Mouse (Mus musculus) myocyte (in vitro differentiated cells): ENCODE measurements at regions not wholly inside any gene's neighbourhood (a gene's known extent, or its start where the extent isn't known, plus 50 kb on each side); places are given as distances from the start of the nearest gene placed in this dataset.

Experiments used
- H3K27me3 ChIP-seq: one replicate; pipeline ENCODE4 v1.6.1; 2011; ENCODE audit not compliant: control insufficient read depth, insufficient read depth, insufficient read length
- H3K36me3 ChIP-seq: one replicate; pipeline ENCODE4 v1.6.1; 2011; ENCODE audit not compliant: control insufficient read depth, insufficient read depth
- H3K4me2 ChIP-seq: one replicate; pipeline ENCODE4 v1.6.1; 2011; ENCODE audit warnings: low read depth, control low read depth
- H3K4me3 ChIP-seq: one replicate; pipeline ENCODE4 v1.5.1; 2011; ENCODE audit warnings: mild to moderate bottlenecking, control low read depth, moderate library complexity
- H3K79me2 ChIP-seq: one replicate; pipeline ENCODE4 v1.6.1; 2011; ENCODE audit not compliant: control insufficient read depth, insufficient read depth
- H3ac ChIP-seq: one replicate; pipeline ENCODE4 v1.6.1; 2011; ENCODE audit not compliant: control insufficient read depth, insufficient read length
- CEBPB ChIP-seq: IDR thresholded peaks from 2 replicates; pipeline ENCODE4 v1.6.1; 2011; ENCODE audit warnings: mild to moderate bottlenecking, moderate library complexity; ENCODE audit not compliant: poor library complexity, insufficient read depth, severe bottlenecking
- E2F4 ChIP-seq: IDR thresholded peaks from one replicate; pipeline ENCODE4 v1.6.1; 2011; ENCODE audit warnings: mild to moderate bottlenecking, control low read depth, moderate library complexity; ENCODE audit not compliant: insufficient read depth
- MAX ChIP-seq: IDR thresholded peaks from one replicate; pipeline ENCODE4 v1.6.1; 2011; ENCODE audit warnings: low read depth, mild to moderate bottlenecking, control low read depth
- MYOD1 ChIP-seq, 3 experiments: IDR thresholded peaks; one replicate each; pipeline ENCODE4 v1.6.1; 2011; ENCODE audit warnings: control low read depth in 2 of 3, low read depth in 2 of 3, mild to moderate bottlenecking in 2 of 3, moderate library complexity in 1 of 3; ENCODE audit not compliant: insufficient read length in 2 of 3, control insufficient read depth in 1 of 3
- MYOG ChIP-seq, 3 experiments: IDR thresholded peaks; one replicate each; pipeline ENCODE4 v1.6.1; 2011; ENCODE audit warnings: control low read depth in 2 of 3, low read depth in 2 of 3, mild to moderate bottlenecking in 2 of 3; ENCODE audit not compliant: insufficient read length in 2 of 3, control insufficient read depth in 1 of 3, insufficient read depth in 1 of 3
- POLR2A ChIP-seq: IDR thresholded peaks from one replicate; pipeline ENCODE4 v1.6.1; 2011; ENCODE audit warnings: low read depth, mild to moderate bottlenecking, control low read depth, moderate library complexity; ENCODE audit not compliant: insufficient read length
- POLR2AphosphoS2 ChIP-seq: IDR thresholded peaks from one replicate; pipeline ENCODE4 v1.6.1; 2011; ENCODE audit warnings: low read depth, control low read depth; ENCODE audit not compliant: insufficient read length
- REST ChIP-seq: IDR thresholded peaks from one replicate; pipeline ENCODE4 v1.6.1; 2011; ENCODE audit warnings: mild to moderate bottlenecking, control low read depth, moderate library complexity; ENCODE audit not compliant: insufficient read depth, insufficient read length
- SRF ChIP-seq: IDR thresholded peaks from one replicate; pipeline ENCODE4 v1.6.1; 2011; ENCODE audit warnings: low read depth; ENCODE audit not compliant: control insufficient read depth, insufficient read length
- TCF12 ChIP-seq: IDR thresholded peaks from one replicate; pipeline ENCODE4 v1.6.1; 2011; ENCODE audit warnings: mild to moderate bottlenecking, control low read depth; ENCODE audit not compliant: poor library complexity, insufficient read depth, severe bottlenecking
- TCF3 ChIP-seq: IDR thresholded peaks from one replicate; pipeline ENCODE4 v1.6.1; 2011; ENCODE audit warnings: low read depth, control low read depth; ENCODE audit not compliant: insufficient read length
- USF1 ChIP-seq: IDR thresholded peaks from one replicate; pipeline ENCODE4 v1.6.1; 2011; ENCODE audit warnings: low read depth, mild to moderate bottlenecking, control low read depth, moderate library complexity

DNA sequence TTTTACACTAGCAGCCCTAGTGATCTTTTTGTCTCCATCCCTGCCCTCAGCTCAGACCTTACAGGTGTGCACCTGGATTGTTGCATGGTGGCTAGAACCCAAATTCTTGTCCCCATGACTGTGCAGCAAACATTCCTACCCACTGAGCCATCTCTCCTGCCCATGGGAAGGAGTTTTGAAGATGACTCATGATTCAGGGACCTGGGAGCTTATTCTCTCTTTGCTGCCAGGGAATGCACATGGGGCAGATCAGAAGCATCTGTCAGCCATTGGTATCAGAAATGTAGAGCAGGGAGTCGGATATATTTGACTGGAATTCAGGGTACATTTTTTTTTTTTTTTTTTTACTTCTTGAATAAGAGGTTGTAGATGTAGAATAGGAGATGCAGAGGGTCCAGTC is 154.0 kb downstream of the 4930564D02Rik start:
- Histone ChIP-seq H3K79me2 (no peaks in the 10 kb centered on the region), H3K27me3 (no peaks in the 10 kb centered on the region), H3K4me3 (no peak overlapping the region), H3K36me3 (no peaks in the 10 kb centered on the region), H3K4me2 (no peak overlapping the region), H3ac (no peak overlapping the region)
- TF ChIP-seq SRF (no peak), E2F4 (no peak)

DNA sequence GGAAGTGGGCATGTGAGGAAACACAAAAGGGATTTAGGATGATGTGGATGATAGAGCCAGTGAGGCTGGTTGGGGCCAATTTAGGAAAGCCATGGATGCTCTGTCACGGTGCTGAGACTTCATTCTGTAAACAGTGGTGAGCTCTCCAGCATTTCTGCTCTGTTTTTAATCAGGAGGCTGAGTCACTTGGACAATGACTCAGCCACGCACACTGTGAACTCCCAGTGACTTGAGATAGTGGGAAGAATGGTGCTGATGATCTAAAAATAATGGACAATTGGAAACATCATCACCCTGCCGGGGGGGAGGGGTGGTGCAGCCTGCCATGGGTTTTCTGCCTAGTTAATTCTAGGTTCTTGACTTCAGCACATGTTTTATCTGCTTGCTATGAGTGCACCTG is 156.3 kb downstream of the 4930564D02Rik start:
- no peaks in the 10 kb centered on the region for H3K36me3 ChIP-seq
- H3K79me2 ChIP-seq: no peaks in the 10 kb centered on the region
- TF ChIP-seq MAX (no peak), USF1 (no peak), SRF (no peak), TCF3 (no peak), TCF12 (no peak)
- no peaks in the 10 kb centered on the region for H3K27me3 ChIP-seq
- H3ac ChIP-seq: no peak overlapping the region
- H3K4me3 ChIP-seq: no peak overlapping the region
- H3K4me2 ChIP-seq: no peak overlapping the region

DNA sequence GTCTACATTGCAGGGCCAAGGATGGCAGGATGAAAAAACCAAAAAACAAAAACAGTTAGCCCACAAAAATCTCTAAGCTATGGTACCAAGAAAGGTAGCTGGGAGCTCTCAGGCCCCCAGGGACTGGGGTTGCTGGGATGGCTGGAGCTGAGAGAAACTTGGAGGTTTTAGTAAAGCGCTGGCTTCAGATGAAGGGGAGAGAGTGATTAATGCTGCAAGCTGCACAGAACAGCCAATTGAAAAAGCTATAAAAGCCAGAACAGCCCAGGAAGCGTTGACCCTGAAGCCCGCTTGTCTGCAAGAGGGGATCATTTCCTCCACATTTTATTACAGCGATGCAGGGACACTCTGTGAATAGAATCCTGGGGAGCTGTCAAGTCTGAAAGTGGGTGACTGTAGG is 157.0 kb downstream of the 4930564D02Rik start:
- no peaks in the 10 kb centered on the region for H3K27me3 ChIP-seq
- H3K79me2 ChIP-seq: no peaks in the 10 kb centered on the region
- no peaks in the 10 kb centered on the region for H3K36me3 ChIP-seq
- TF ChIP-seq SRF: no peak
- TF ChIP-seq MYOD1 (IDR thresholded peaks at IDR 0.05; ENCODE audit: control insufficient read depth in 1 of 3, insufficient read length in 2 of 3, low read depth in 2 of 3): no peak
- TF ChIP-seq POLR2AphosphoS2: no peak
- TF ChIP-seq USF1: no peak
- no peak for TF ChIP-seq TCF3
- no peak for TF ChIP-seq TCF12
- TF ChIP-seq MYOG (IDR thresholded peaks at IDR 0.05; ENCODE audit: control insufficient read depth in 1 of 3, insufficient read depth in 1 of 3, insufficient read length in 2 of 3, low read depth in 2 of 3): no peak
- TF ChIP-seq E2F4: no peak
- TF ChIP-seq POLR2A: no peak
- no peak for TF ChIP-seq MAX
- no peak for TF ChIP-seq REST
- no peak for TF ChIP-seq CEBPB
- no peak overlapping the region for H3ac ChIP-seq
- no peak overlapping the region for H3K4me3 ChIP-seq
- no peak overlapping the region for H3K4me2 ChIP-seq

DNA sequence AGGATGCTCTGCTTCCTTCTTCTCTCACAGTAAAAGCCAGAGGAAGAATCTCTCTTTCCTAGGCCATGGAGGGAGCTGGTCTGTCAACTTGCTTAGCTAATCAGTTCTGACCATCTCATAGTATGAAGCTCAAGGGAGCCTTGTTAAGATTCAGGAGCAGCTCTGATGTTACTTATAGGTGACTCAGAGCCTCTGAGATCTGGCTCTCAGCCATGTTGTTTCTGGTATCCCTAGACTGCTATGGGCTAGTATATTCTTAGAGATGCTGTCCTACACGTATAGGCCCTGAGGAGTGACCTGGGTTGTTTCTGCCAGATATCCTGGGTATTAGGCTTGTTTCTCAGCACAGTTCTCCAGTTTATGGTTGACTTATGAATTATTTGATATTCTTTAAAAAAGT is 160.9 kb downstream of the 4930564D02Rik start:
- no peaks in the 10 kb centered on the region for H3K27me3 ChIP-seq

DNA sequence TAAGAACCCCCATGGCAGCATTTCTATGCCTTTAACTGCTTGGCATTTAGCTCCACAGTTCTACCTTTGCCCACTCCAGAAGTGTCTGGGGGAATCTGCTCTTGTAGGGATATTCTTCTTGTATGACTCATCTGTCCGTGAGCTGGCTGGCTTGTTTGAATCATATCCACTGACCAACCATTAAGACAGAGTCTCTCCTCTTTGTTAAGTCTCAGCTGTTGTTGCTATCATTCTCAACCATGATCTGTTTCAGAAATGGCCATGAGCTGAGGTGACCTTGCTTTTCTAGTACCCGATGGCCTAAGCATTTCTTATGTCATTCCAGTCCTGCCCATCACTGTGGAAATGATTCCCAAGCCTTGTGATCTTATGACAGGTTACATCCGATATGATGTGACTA is 161.8 kb downstream of the 4930564D02Rik start:
- H3K27me3 ChIP-seq: no peaks in the 10 kb centered on the region
- H3K36me3 ChIP-seq: no peaks in the 10 kb centered on the region
- H3K4me2 ChIP-seq: no peak overlapping the region
- no peaks in the 10 kb centered on the region for H3K79me2 ChIP-seq
- H3K4me3 ChIP-seq: no peak overlapping the region
- no peak for TF ChIP-seq MYOG (IDR thresholded peaks at IDR 0.05; ENCODE audit: control insufficient read depth in 1 of 3, insufficient read depth in 1 of 3, insufficient read length in 2 of 3, low read depth in 2 of 3)
- TF ChIP-seq TCF3: no peak
- no peak for TF ChIP-seq REST
- TF ChIP-seq MYOD1 (IDR thresholded peaks at IDR 0.05; ENCODE audit: control insufficient read depth in 1 of 3, insufficient read length in 2 of 3, low read depth in 2 of 3): no peak
- TF ChIP-seq SRF: no peak
- TF ChIP-seq POLR2A: no peak
- no peak for TF ChIP-seq POLR2AphosphoS2
- no peak overlapping the region for H3ac ChIP-seq

More for the DNA sequence above, 160.9 kb downstream of the 4930564D02Rik start:
- no peak overlapping the region for H3K4me3 ChIP-seq
- no peak for TF ChIP-seq CEBPB
- no peak for TF ChIP-seq MYOD1 (IDR thresholded peaks at IDR 0.05; ENCODE audit: control insufficient read depth in 1 of 3, insufficient read length in 2 of 3, low read depth in 2 of 3)
- TF ChIP-seq REST: no peak
- TF ChIP-seq TCF3: no peak
- TF ChIP-seq TCF12: no peak
- no peaks in the 10 kb centered on the region for H3K36me3 ChIP-seq
- H3K4me2 ChIP-seq: no peak overlapping the region
- no peak overlapping the region for H3ac ChIP-seq
- H3K79me2 ChIP-seq: no peaks in the 10 kb centered on the region

DNA sequence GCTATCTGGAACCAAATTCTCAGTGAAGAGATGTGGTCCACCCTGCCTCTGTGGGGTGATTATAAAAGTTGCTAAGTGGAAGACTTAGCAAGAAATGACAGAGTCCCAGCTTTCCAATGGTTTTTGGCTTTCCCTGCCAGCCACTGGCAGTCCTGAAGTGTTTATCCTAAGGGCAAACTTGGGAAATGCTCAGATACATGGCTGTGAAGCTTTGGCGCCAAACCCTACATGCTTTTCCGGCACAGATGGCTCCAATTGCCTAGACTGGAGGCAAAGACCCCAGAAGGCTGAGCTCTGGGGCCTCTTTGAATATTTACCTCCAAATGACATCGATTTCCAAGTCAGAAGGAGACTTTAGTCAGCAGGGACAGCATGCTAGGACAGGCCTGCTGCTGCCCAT is 174.4 kb downstream of the 4930564D02Rik start:
- Histone ChIP-seq H3K36me3 (no peaks in the 10 kb centered on the region), H3K79me2 (no peaks in the 10 kb centered on the region), H3ac (no peak overlapping the region), H3K4me2 (no peak overlapping the region), H3K4me3 (no peak overlapping the region), H3K27me3 (no peaks in the 10 kb centered on the region)
- TF ChIP-seq MYOG (IDR thresholded peaks at IDR 0.05; ENCODE audit: control insufficient read depth in 1 of 3, insufficient read depth in 1 of 3, insufficient read length in 2 of 3, low read depth in 2 of 3) (no peak), CEBPB (no peak), TCF3 (no peak), MAX (no peak), TCF12 (no peak), USF1 (no peak), POLR2AphosphoS2 (no peak), POLR2A (no peak), MYOD1 (IDR thresholded peaks at IDR 0.05; ENCODE audit: control insufficient read depth in 1 of 3, insufficient read length in 2 of 3, low read depth in 2 of 3) (no peak), SRF (no peak), REST (no peak), E2F4 (no peak)
